Mouse (Mus musculus) CH12.LX (cell line): Measurements from ENCODE around the gene Ptprb. TPM values are rescaled to one million over a fixed set of nuclear protein-coding genes. Genes with fewer than 3 reads are reported as not detected.

Experiments
- DNase-seq: peaks from one replicate; pipeline ENCODE4 v3.0.0-alpha.2; 2013; ENCODE audit errors: extremely low read depth
- H3K27ac ChIP-seq: 2 replicates; pipeline ENCODE4 v1.5.1; 2012; ENCODE audit warnings: low read depth, mild to moderate bottlenecking, control low read depth, moderate library complexity; ENCODE audit not compliant: insufficient read depth
- H3K27me3 ChIP-seq: replicated peaks from 2 replicates; pipeline ENCODE3; 2012; ENCODE audit warnings: inconsistent platforms
- H3K36me3 ChIP-seq, 2 experiments: replicated peaks in 1 of 2; 2 replicates each; pipeline versions ENCODE3 to v1.6.1; 2012; ENCODE audit warnings: inconsistent platforms in 1 of 2, low read length in 1 of 2, mild to moderate bottlenecking in 1 of 2, mixed read lengths in 1 of 2, moderate library complexity in 1 of 2; ENCODE audit not compliant: control insufficient read depth in 1 of 2, insufficient read depth in 1 of 2
- H3K4me1 ChIP-seq, 2 experiments: 2 replicates each; pipeline ENCODE4 v1.6.1; 2012; ENCODE audit warnings: inconsistent platforms in 1 of 2, moderate library complexity in 1 of 2; ENCODE audit not compliant: insufficient read depth in 2 of 2, control insufficient read depth in 1 of 2
- H3K4me2 ChIP-seq: 2 replicates; pipeline ENCODE4 v1.6.1; 2012; ENCODE audit warnings: low read depth, mild to moderate bottlenecking, control low read depth; ENCODE audit not compliant: poor library complexity, insufficient read depth, severe bottlenecking
- H3K4me3 ChIP-seq, 3 experiments: fragments of 150-350 bp in 1 of 3; sonication (generic) in 1 of 3; replicated peaks in 1 of 3; 2 replicates each; pipeline versions ENCODE3 to v1.5.1; 2011 to 2012; ENCODE audit warnings: low read depth in 2 of 3, low read length in 2 of 3, mild to moderate bottlenecking in 2 of 3, moderate library complexity in 2 of 3, control low read depth in 1 of 3, improper control_type of control experiment in 1 of 3, inconsistent platforms in 1 of 3, mixed read lengths in 1 of 3; ENCODE audit not compliant: poor library complexity in 1 of 3
- H3K79me2 ChIP-seq: replicated peaks from 2 replicates; pipeline ENCODE4 v1.6.1; 2012; ENCODE audit warnings: mild to moderate bottlenecking, moderate library complexity; ENCODE audit not compliant: control insufficient read depth, poor library complexity, insufficient read depth, severe bottlenecking; ENCODE audit errors: extremely low read depth
- H3K9ac ChIP-seq: 2 replicates; pipeline ENCODE4 v1.6.1; 2012; ENCODE audit warnings: low read depth, mild to moderate bottlenecking, control low read depth, moderate library complexity; ENCODE audit not compliant: insufficient read depth
- H3K9me3 ChIP-seq: replicated peaks from 2 replicates; pipeline ENCODE3; 2012; ENCODE audit warnings: low read length, inconsistent platforms, mixed read lengths
- BHLHE40 ChIP-seq: IDR thresholded peaks from 2 replicates; pipeline ENCODE4 v1.6.1; 2011; ENCODE audit warnings: mild to moderate bottlenecking, low read depth, low read length, improper control_type of control experiment
- CHD1 ChIP-seq: IDR thresholded peaks from 2 replicates; pipeline ENCODE4 v1.6.1; 2012; ENCODE audit warnings: low read depth, low read length, improper control_type of control experiment, inconsistent platforms
- CTCF ChIP-seq, 2 experiments: IDR thresholded peaks in 1 of 2; conservative IDR thresholded peaks in 1 of 2; 2 replicates each; pipeline ENCODE4 v1.5.1; 2011 to 2012; ENCODE audit warnings: low read depth in 2 of 2, low read length in 2 of 2, improper control_type of control experiment in 1 of 2, inconsistent platforms in 1 of 2, mild to moderate bottlenecking in 1 of 2, moderate library complexity in 1 of 2
- ELF1 ChIP-seq: IDR thresholded peaks from 2 replicates; pipeline ENCODE4 v1.6.1; 2014; ENCODE audit warnings: low read depth, mild to moderate bottlenecking, inconsistent platforms, low read length, improper control_type of control experiment
- GABPA ChIP-seq: IDR thresholded peaks from 2 replicates; pipeline ENCODE4 v1.6.1; 2012; ENCODE audit warnings: low read depth, low read length, improper control_type of control experiment, inconsistent platforms; ENCODE audit not compliant: insufficient replicate concordance
- JUN ChIP-seq: IDR thresholded peaks from 2 replicates; pipeline ENCODE4 v1.6.1; 2011; ENCODE audit warnings: low read depth, mild to moderate bottlenecking, low read length, improper control_type of control experiment, moderate library complexity; ENCODE audit not compliant: insufficient read depth
- JUND ChIP-seq: conservative IDR thresholded peaks from 2 replicates; pipeline ENCODE4 v1.6.1; 2011; ENCODE audit warnings: low read depth, low read length, improper control_type of control experiment
- MAZ ChIP-seq: IDR thresholded peaks from 2 replicates; pipeline ENCODE4 v1.6.1; 2012; ENCODE audit warnings: low read depth, mild to moderate bottlenecking, inconsistent platforms, low read length, improper control_type of control experiment, moderate library complexity
- MEF2A ChIP-seq: IDR thresholded peaks from 2 replicates; pipeline ENCODE4 v1.6.1; 2014; ENCODE audit warnings: low read depth, mild to moderate bottlenecking, inconsistent platforms, low read length, improper control_type of control experiment, borderline replicate concordance
- MXI1 ChIP-seq: IDR thresholded peaks from 2 replicates; pipeline ENCODE4 v1.6.1; 2011; ENCODE audit warnings: mild to moderate bottlenecking, low read depth, low read length, improper control_type of control experiment
- MYC ChIP-seq: IDR thresholded peaks from 2 replicates; pipeline ENCODE4 v1.6.1; 2011; ENCODE audit warnings: low read depth, mild to moderate bottlenecking, improper control_type of control experiment, low read length
- NELFE ChIP-seq: IDR thresholded peaks from 2 replicates; pipeline ENCODE4 v1.6.1; 2011; ENCODE audit warnings: low read depth, low read length, improper control_type of control experiment
- NRF1 ChIP-seq: IDR thresholded peaks from 2 replicates; pipeline ENCODE4 v1.6.1; 2014; ENCODE audit warnings: low read depth, mild to moderate bottlenecking, inconsistent platforms, low read length, improper control_type of control experiment, moderate library complexity
- PAX5 ChIP-seq: IDR thresholded peaks from 2 replicates; pipeline ENCODE4 v1.6.1; 2012; ENCODE audit warnings: low read length, inconsistent platforms, mixed read lengths
- POLR2AphosphoS2 ChIP-seq: IDR thresholded peaks from 2 replicates; pipeline ENCODE4 v1.6.1; 2011; ENCODE audit warnings: low read depth, low read length, improper control_type of control experiment
- RAD21 ChIP-seq: IDR thresholded peaks from 2 replicates; pipeline ENCODE4 v1.6.1; 2011; ENCODE audit warnings: low read depth, mild to moderate bottlenecking, low read length, improper control_type of control experiment, moderate library complexity
- SIN3A ChIP-seq: IDR thresholded peaks from 2 replicates; pipeline ENCODE4 v1.6.1; 2012; ENCODE audit warnings: low read length, improper control_type of control experiment, inconsistent platforms
- TBP ChIP-seq: conservative IDR thresholded peaks from 2 replicates; pipeline ENCODE4 v1.6.1; 2011; ENCODE audit warnings: low read depth, low read length, improper control_type of control experiment
- USF1 ChIP-seq: IDR thresholded peaks from 2 replicates; pipeline ENCODE4 v1.6.1; 2014; ENCODE audit warnings: low read depth, mild to moderate bottlenecking, inconsistent platforms, low read length, improper control_type of control experiment
- ZKSCAN1 ChIP-seq: IDR thresholded peaks from 2 replicates; pipeline ENCODE4 v1.6.1; 2012; ENCODE audit warnings: low read depth, inconsistent platforms, low read length, improper control_type of control experiment, borderline replicate concordance
- ZMIZ1 ChIP-seq: IDR thresholded peaks from 2 replicates; pipeline ENCODE4 v1.6.1; 2012; ENCODE audit warnings: low read depth, mild to moderate bottlenecking, inconsistent platforms, low read length, improper control_type of control experiment
- dilution Hi-C: fragments of 300-500 bp; cut with MboI; formaldehyde crosslinking; loops from 2 replicates; pipeline ENCODE4 v1.14.3; 2020; ENCODE audit warnings: low sequenced_read_pairs; ENCODE audit not compliant: extremely low pct_unique_long_range_greater_than_20kb, extremely low pct_ligation_motif_present
- in situ Hi-C: fragments of 300-500 bp; cut with MboI; formaldehyde crosslinking; loops from 3 replicates; pipeline ENCODE4 v1.14.3; 2019; ENCODE audit warnings: low sequenced_read_pairs, low pct_ligation_motif_present, low pct_unique_long_range_greater_than_20kb, mixed read lengths
- polyA plus RNA-seq: library from polyadenylated mRNA; unstranded; fragments of >175 nt; gene quantifications from 2 replicates; pipeline ENCODE4 v1.2.1, GENCODE M21; 2012; ENCODE audit warnings: low read depth; ENCODE audit not compliant: insufficient read length
- total RNA-seq, 2 experiments: library from RNA; depleted of rRNA; stranded (reverse); fragments of 300-350 nt in 1 of 2; fragments of >200 nt in 1 of 2; gene quantifications; 2 replicates each; pipeline ENCODE4 v1.2.3; 2012 to 2014

The Ptprb gene
- total and polyA plus RNA-seq, 3 experiments, result not detected

- Histone ChIP-seq H3K9ac (no peak overlapping the region), H3K4me2 (peak overlapping the region; percentile 15; the same call in 1 of the 2 replicates), H3K4me1 (peaks cover 2 to 10% of the 10 kb centered on the region in 2 experiments; a peak in 3 of 4 replicates), H3K27me3 (no peaks in the 10 kb centered on the region), H3K79me2 (no peaks in the 10 kb centered on the region), H3K4me3 (no peak overlapping the region), H3K27ac (no peak overlapping the region), H3K36me3 (no peaks in the 10 kb centered on the region), H3K9me3 (no peaks in the 10 kb centered on the region)
- in situ Hi-C loops (no loop called here), dilution Hi-C loops (no loop called here)
- no peak for TF ChIP-seq GABPA
- no peak for TF ChIP-seq USF1
- no peak for TF ChIP-seq NELFE
- TF ChIP-seq TBP, result no peak
- TF ChIP-seq JUN, result no peak
- no peak for TF ChIP-seq CHD1
- TF ChIP-seq PAX5, result no peak
- no peak for TF ChIP-seq JUND
- TF ChIP-seq ZKSCAN1, result no peak
- DNase-seq, result no peak
Measured at GRCm38 (mm10) chr10:116268343-116268742, 7.0 kb upstream of the Ptprb start.

GRCm38 (mm10) chr10:116270646-116271469, 4.5 kb upstream of the Ptprb start:
- no peaks in the 10 kb centered on the region for H3K36me3 ChIP-seq
- no peak overlapping the region for H3K27ac ChIP-seq
- TF ChIP-seq CTCF (conservative IDR thresholded peaks at IDR 0.05 in 1 of 2, IDR thresholded peaks at IDR 0.05 in 1 of 2; ENCODE audit: low read depth in 2 of 2, low read length in 2 of 2) (no peak), POLR2AphosphoS2 (no peak), MYC (no peak), ELF1 (no peak), MXI1 (no peak), MEF2A (no peak), SIN3A (no peak), NRF1 (no peak), BHLHE40 (no peak), MAZ (no peak), RAD21 (no peak), CHD1 (no peak), ZMIZ1 (no peak)
- no peak overlapping the region for H3K4me2 ChIP-seq
- no peaks in the 10 kb centered on the region for H3K27me3 ChIP-seq
- in situ Hi-C loops (no loop called here), dilution Hi-C loops (no loop called here)
- H3K79me2 ChIP-seq, result no peaks in the 10 kb centered on the region
- peaks cover 2 to 10% of the 10 kb centered on the region in 2 experiments; a peak in 3 of 4 replicates for H3K4me1 ChIP-seq
- H3K9ac ChIP-seq, result no peak overlapping the region
- no peaks in the 10 kb centered on the region for H3K9me3 ChIP-seq
- DNase-seq, result no peak
- no peak overlapping the region for H3K4me3 ChIP-seq
